ENCODE assay signal across 8 mouse cellular contexts in the genomic region with DNA sequence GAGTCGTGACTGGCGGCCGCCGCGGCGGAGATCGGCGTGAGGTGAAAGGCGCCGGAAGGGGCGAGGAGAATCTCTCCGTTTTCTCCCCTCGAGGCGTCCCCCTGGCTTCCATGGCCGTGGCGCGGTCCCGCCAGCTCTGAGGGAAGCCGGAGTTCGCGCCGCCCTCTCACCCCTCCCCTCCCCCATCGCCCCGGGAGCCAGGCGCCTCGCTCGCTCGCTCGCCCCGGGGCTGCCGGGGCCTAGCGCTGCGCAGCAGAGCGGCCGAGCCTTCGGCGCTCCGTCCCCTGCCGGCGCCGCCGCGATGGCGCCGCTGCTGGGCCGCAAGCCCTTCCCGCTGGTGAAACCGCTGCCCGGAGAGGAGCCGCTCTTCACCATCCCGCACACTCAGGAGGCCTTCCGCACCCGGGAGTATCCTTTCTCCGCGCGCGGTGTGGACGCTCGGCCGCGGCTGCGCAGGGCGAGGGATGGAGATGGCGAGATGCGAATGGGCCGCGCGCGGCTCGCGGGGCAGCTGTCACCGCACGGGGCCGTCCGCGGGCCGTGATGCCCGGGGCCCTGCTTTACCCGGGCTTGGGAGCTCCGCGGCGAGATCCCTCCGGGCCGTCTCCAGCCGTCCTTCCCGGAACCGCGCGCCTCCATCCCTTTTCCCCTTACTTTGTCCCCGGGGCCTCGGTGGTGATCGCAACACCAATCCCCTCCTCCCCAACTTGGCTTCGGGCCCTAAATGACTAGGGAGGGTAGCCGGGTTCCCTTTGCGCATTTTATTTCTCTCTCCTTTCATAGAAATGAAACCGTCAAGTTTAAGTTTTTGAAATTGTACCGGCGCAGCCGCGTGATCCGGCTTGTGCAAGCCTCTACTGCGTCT. TPM values are rescaled to one million over a fixed set of nuclear protein-coding genes. Genes with fewer than 3 reads are reported as not detected.
A peak's percentile ranks its signal among the peaks of the same experiment; 100 is the strongest.
DNase-seq lines count a peak whose midpoint lies in the region; ATAC-seq and TF ChIP-seq lines count a peak whose summit lies in the region.

No protein-coding gene starts in this region.

- no peak for TF ChIP-seq CTCF in lung, adult 2 months (IDR thresholded peaks at IDR 0.05; ENCODE audit: insufficient read depth, low read length)

- H3K9ac ChIP-seq in intestine, embryonic 15.5 days = peak overlapping the region; percentile 99

- DNase-seq in urinary bladder, adult 2 months (ENCODE audit: low spot score) = peak; percentile 57
- no peak for DNase-seq in urinary bladder, postnatal 10 days (ENCODE audit: low spot score)
- DNase-seq in cerebellum, adult 9-11 months = peak; percentile 74
- peak; percentile 47 to 66 for DNase-seq in gastrocnemius, postnatal 36 days
- DNase-seq in lung, adult 2 months = no peak
- DNase-seq in ovary, postnatal 14 days (ENCODE audit: low spot score) = peak; percentile 32
- DNase-seq in Muller cell, postnatal 12 days (ENCODE audit: inconsistent ontology term) = no peak

- H3K4me1 ChIP-seq in intestine, embryonic 15.5 days (replicated peaks) = peaks cover 23% of the 10 kb centered on the region
- H3K4me1 ChIP-seq in lung, adult 2 months (ENCODE audit: control insufficient read depth, insufficient read depth, low read length) = peaks cover 13% of the 10 kb centered on the region

- TF ChIP-seq POLR2A in lung, adult 2 months (IDR thresholded peaks at IDR 0.05; ENCODE audit: borderline replicate concordance, extremely low read depth, low read depth, low read length) = 0 out of 2 replicates have a peak, but pooled peaks have one; percentile 39

- intact Hi-C loops in gastrocnemius, postnatal 36 days (cut with DNase I) = no loop called here

- no peaks in the 10 kb centered on the region for H3K36me3 ChIP-seq in intestine, embryonic 15.5 days

- ATAC-seq in intestine, embryonic 15.5 days = peak; percentile 82

- peak overlapping the region; percentile 100 for H3K4me3 ChIP-seq in intestine, embryonic 15.5 days (replicated peaks)
- H3K4me3 ChIP-seq in lung, adult 2 months (replicated peaks; ENCODE audit: extremely low read depth, low read depth, low read length) = peak overlapping the region; percentile 87

- H3K27me3 ChIP-seq in intestine, embryonic 15.5 days (replicated peaks) = no peaks in the 10 kb centered on the region

- peak overlapping the region; percentile 58 for H3K4me2 ChIP-seq in intestine, embryonic 15.5 days (replicated peaks)

- peak overlapping the region; percentile 96 for H3K27ac ChIP-seq in intestine, embryonic 15.5 days

- under 1% methylated on average over 96 of the region's 102 CpGs for WGBS in intestine, embryonic 15.5 days
- under 1% methylated on average over 97 of the region's 102 CpGs for WGBS in lung, adult 2 months

- H3K9me3 ChIP-seq in intestine, embryonic 15.5 days = no peaks in the 10 kb centered on the region

RNA-seq across cellular contexts. Expression of gene Baz1b, which starts 0.5 kb away (rescaled TPM):
- polyA plus RNA-seq in urinary bladder, adult 2 months (2012; rRNA removed) = 33.2 and 41.7 TPM in 2 replicates
- 10 to 100 TPM; 26.1 to 26.3 TPM for total RNA-seq in gastrocnemius, postnatal 36 days (2021)
- polyA plus RNA-seq in intestine, embryonic 15.5 days (2015; fragmentation: Nextera tagmentation; extraction: Ambion mirVana) = 33.1 and 34.1 TPM in 2 replicates
- 22.2 and 23.4 TPM in 2 replicates for polyA plus RNA-seq in lung, adult 2 months (2012; rRNA removed)

RNA-seq across cellular contexts. Expression of gene Bcl7b, which starts 19.5 kb away (rescaled TPM):
- 33.4 and 43.0 TPM in 2 replicates for polyA plus RNA-seq in urinary bladder, adult 2 months (2012; rRNA removed)
- total RNA-seq in gastrocnemius, postnatal 36 days (2021) = 10 to 100 TPM; 23.6 to 26.9 TPM
- 50.2 and 50.3 TPM in 2 replicates for polyA plus RNA-seq in intestine, embryonic 15.5 days (2015; fragmentation: Nextera tagmentation; extraction: Ambion mirVana)
- 37.3 and 42.9 TPM in 2 replicates for polyA plus RNA-seq in lung, adult 2 months (2012; rRNA removed)

RNA-seq across cellular contexts. Expression of gene Tbl2, which starts 38.1 kb away (rescaled TPM):
- 7.2 and 9.7 TPM in 2 replicates for polyA plus RNA-seq in urinary bladder, adult 2 months (2012; rRNA removed)
- 1 to 10 TPM; 9.7 to 9.8 TPM for total RNA-seq in gastrocnemius, postnatal 36 days (2021)
- 26.3 and 28.0 TPM in 2 replicates for polyA plus RNA-seq in intestine, embryonic 15.5 days (2015; fragmentation: Nextera tagmentation; extraction: Ambion mirVana)
- polyA plus RNA-seq in lung, adult 2 months (2012; rRNA removed) = 8.1 and 8.3 TPM in 2 replicates

Comparison
In these comparisons a context has a peak if more than half of its experiments do, and no peak if none do; other contexts are left out.
1. DNase-seq: peak in urinary bladder, adult 2 months (single experiment), cerebellum, adult 9-11 months (single experiment), gastrocnemius, postnatal 36 days (2 of 2) and ovary, postnatal 14 days (single experiment); none in urinary bladder, postnatal 10 days (single experiment), lung, adult 2 months (single experiment) and Muller cell, postnatal 12 days (single experiment).